Mouse (Mus musculus): ENCODE data around the gene Lkaaear1. TPM values are rescaled to one million over a fixed set of nuclear protein-coding genes. Genes with fewer than 3 reads are reported as not detected.

Gene Lkaaear1
- total and polyA plus RNA-seq, 2 experiments from 2014 or later, result not detected

GRCm38 (mm10) chr2:181716991-181717390 is 18.7 kb upstream of the Lkaaear1 start:
- DNase-seq (ENCODE audit: low spot score), result peak; percentile 27
- 0 out of 2 replicates have a peak overlapping the region, but pooled peaks have one; percentile 34 for H3K27ac ChIP-seq (ENCODE audit: low read depth, low read length)

GRCm38 (mm10) chr2:181715382-181715781 is 17.1 kb upstream of the Lkaaear1 start:
- Histone ChIP-seq H3K4me3 (ENCODE audit: low read depth, low read length) (peak overlapping the region; percentile 48), H3K27me3 (ENCODE audit: insufficient read depth, low read length) (no peaks in the 10 kb centered on the region), H3K27ac (ENCODE audit: low read depth, low read length) (peak overlapping the region; percentile 92), H3K36me3 (ENCODE audit: insufficient read depth, low read length) (peaks cover 23% of the 10 kb centered on the region), H3K9ac (replicated peaks; ENCODE audit: low read length, poor library complexity, severe bottlenecking) (peak overlapping the region; percentile 73), H3K9me3 (ENCODE audit: low read length) (no peaks in the 10 kb centered on the region), H3K4me2 (ENCODE audit: low read depth, low read length, poor library complexity, severe bottlenecking) (peak overlapping the region; percentile 77), H3K4me1 (ENCODE audit: insufficient read depth, low read length) (peaks cover 25% of the 10 kb centered on the region)
- DNase-seq (ENCODE audit: low spot score) (no peak), ATAC-seq (ENCODE audit: low FRiP score) (peak; percentile 40; the same call in 1 of the 2 replicates)
- WGBS, result 29% methylated on average over 3 of the region's 3 CpGs
- no peak for TF ChIP-seq CTCF (IDR thresholded peaks at IDR 0.05)

More at GRCm38 (mm10) chr2:181716991-181717390, 18.7 kb upstream of the Lkaaear1 start:
- 44% methylated on average over 3 of the region's 3 CpGs for WGBS
- Histone ChIP-seq H3K4me1 (ENCODE audit: insufficient read depth, low read length) (peaks cover 25% of the 10 kb centered on the region), H3K4me2 (ENCODE audit: low read depth, low read length, poor library complexity, severe bottlenecking) (peak overlapping the region; percentile 77), H3K9me3 (ENCODE audit: low read length) (no peaks in the 10 kb centered on the region), H3K36me3 (ENCODE audit: insufficient read depth, low read length) (peaks cover 24% of the 10 kb centered on the region), H3K4me3 (ENCODE audit: low read depth, low read length) (peak overlapping the region; percentile 48), H3K9ac (replicated peaks; ENCODE audit: low read length, poor library complexity, severe bottlenecking) (peak overlapping the region; percentile 50; the same call in 1 of the 2 replicates), H3K27me3 (ENCODE audit: insufficient read depth, low read length) (no peaks in the 10 kb centered on the region)
- no peak for TF ChIP-seq CTCF (IDR thresholded peaks at IDR 0.05)
- ATAC-seq (ENCODE audit: low FRiP score), result no peak

GRCm38 (mm10) chr2:181714903-181715326 is 16.7 kb upstream of the Lkaaear1 start, which contains the start of gene Oprl1:
Gene Oprl1, plus strand, starts transcription at chr2:181715016.
- Histone ChIP-seq H3K4me3 (ENCODE audit: low read depth, low read length) (peak within 1 kb of the TSS; percentile 48), H3K9ac (replicated peaks; ENCODE audit: low read length, poor library complexity, severe bottlenecking) (peak within 1 kb of the TSS; percentile 73), H3K4me2 (ENCODE audit: low read depth, low read length, poor library complexity, severe bottlenecking) (peak within 1 kb of the TSS; percentile 77), H3K36me3 (ENCODE audit: insufficient read depth, low read length) (peaks cover 19% of the 10 kb centered on the region), H3K27me3 (ENCODE audit: insufficient read depth, low read length) (no peaks in the 10 kb centered on the region), H3K4me1 (ENCODE audit: insufficient read depth, low read length) (peaks cover 25% of the 10 kb centered on the region), H3K27ac (ENCODE audit: low read depth, low read length) (peak within 1 kb of the TSS; percentile 92), H3K9me3 (ENCODE audit: low read length) (no peaks in the 10 kb centered on the region)
- no peak for TF ChIP-seq CTCF (IDR thresholded peaks at IDR 0.05)
- 0% methylated on average over 7 of the region's 7 CpGs for WGBS
- peak; percentile 81 for DNase-seq (ENCODE audit: low spot score)
- peak; percentile 69; the same call in 1 of the 2 replicates for ATAC-seq (ENCODE audit: low FRiP score)

GRCm38 (mm10) chr2:181713749-181714148 is 15.5 kb upstream of the Lkaaear1 start:
- 29% methylated on average over 1 of the region's 1 CpGs for WGBS
- H3K4me1 ChIP-seq (ENCODE audit: insufficient read depth, low read length), result peaks cover 25% of the 10 kb centered on the region
- H3K27ac ChIP-seq (ENCODE audit: low read depth, low read length), result peak overlapping the region; percentile 92
- no peak overlapping the region for H3K4me3 ChIP-seq (ENCODE audit: low read depth, low read length)
- no peak overlapping the region; the same call in 1 of the 2 replicates for H3K9ac ChIP-seq (replicated peaks; ENCODE audit: low read length, poor library complexity, severe bottlenecking)
- no peak for TF ChIP-seq CTCF (IDR thresholded peaks at IDR 0.05)
- DNase-seq (ENCODE audit: low spot score), result peak; percentile 88
- H3K4me2 ChIP-seq (ENCODE audit: low read depth, low read length, poor library complexity, severe bottlenecking), result peak overlapping the region; percentile 77
- ATAC-seq (ENCODE audit: low FRiP score), result peak; percentile 71
- H3K36me3 ChIP-seq (ENCODE audit: insufficient read depth, low read length), result peaks cover 7% of the 10 kb centered on the region; the same call in 1 of the 2 replicates
- H3K9me3 ChIP-seq (ENCODE audit: low read length), result no peaks in the 10 kb centered on the region
- no peaks in the 10 kb centered on the region for H3K27me3 ChIP-seq (ENCODE audit: insufficient read depth, low read length)

- TF ChIP-seq CTCF (IDR thresholded peaks at IDR 0.05), result peak; percentile 68
- no peaks in the 10 kb centered on the region for H3K9me3 ChIP-seq (ENCODE audit: low read length)
- no peak overlapping the region for H3K9ac ChIP-seq (replicated peaks; ENCODE audit: low read length, poor library complexity, severe bottlenecking)
- no peak overlapping the region for H3K4me3 ChIP-seq (ENCODE audit: low read depth, low read length)
- no peaks in the 10 kb centered on the region for H3K4me1 ChIP-seq (ENCODE audit: insufficient read depth, low read length)
- DNase-seq (ENCODE audit: low spot score) (no peak), ATAC-seq (ENCODE audit: low FRiP score) (no peak)
- no peaks in the 10 kb centered on the region for H3K36me3 ChIP-seq (ENCODE audit: insufficient read depth, low read length)
- H3K4me2 ChIP-seq (ENCODE audit: low read depth, low read length, poor library complexity, severe bottlenecking), result no peak overlapping the region
- 0 out of 2 replicates have a peak, but pooled peaks cover 4% of the 10 kb centered on the region for H3K27me3 ChIP-seq (ENCODE audit: insufficient read depth, low read length)
- no peak overlapping the region for H3K27ac ChIP-seq (ENCODE audit: low read depth, low read length)
- 42% methylated on average over 4 of the region's 4 CpGs for WGBS
Observed at GRCm38 (mm10) chr2:181706668-181707067, 8.4 kb upstream of the Lkaaear1 start.

- Histone ChIP-seq H3K4me1 (ENCODE audit: insufficient read depth, low read length) (peaks cover 11% of the 10 kb centered on the region), H3K9ac (replicated peaks; ENCODE audit: low read length, poor library complexity, severe bottlenecking) (no peak overlapping the region), H3K4me3 (ENCODE audit: low read depth, low read length) (no peak overlapping the region), H3K9me3 (ENCODE audit: low read length) (no peaks in the 10 kb centered on the region), H3K36me3 (ENCODE audit: insufficient read depth, low read length) (no peaks in the 10 kb centered on the region), H3K27ac (ENCODE audit: low read depth, low read length) (no peak overlapping the region), H3K27me3 (ENCODE audit: insufficient read depth, low read length) (no peaks in the 10 kb centered on the region), H3K4me2 (ENCODE audit: low read depth, low read length, poor library complexity, severe bottlenecking) (no peak overlapping the region)
- no peak for ATAC-seq (ENCODE audit: low FRiP score)
- no peak for DNase-seq (ENCODE audit: low spot score)
- WGBS, result 78% methylated on average over 33 of the region's 33 CpGs
- no peak for TF ChIP-seq CTCF (IDR thresholded peaks at IDR 0.05)
Observed at GRCm38 (mm10) chr2:181696801-181697420, 1.3 kb downstream of the Lkaaear1 start.
